Mouse (Mus musculus): ENCODE data around the gene Ssbp3. TPM values are rescaled to one million over a fixed set of nuclear protein-coding genes. Genes with fewer than 3 reads are reported as not detected.

The Ssbp3 gene
- total RNA-seq, 2 experiments from 2014 or later, result 160 to 182 TPM

- intact Hi-C loops (cut with DNase I), result loop anchor here (5.0 kb wide), 2 partner anchors 96 to 154 kb away; partner anchors contain the start of gene Ssbp3
- DNase-seq (ENCODE audit: low spot score in 2 of 2), result peak; percentile 95 to 96
Observed at GRCm38 (mm10) chr4:107066252-107067124, 156.0 kb downstream of the Ssbp3 start, which contains the start of the genes Mrpl37 and Cyb5rl. Mrpl37 (minus strand) TSS chr4:107066868. Cyb5rl (plus strand) TSS chr4:107066988.

DNA sequence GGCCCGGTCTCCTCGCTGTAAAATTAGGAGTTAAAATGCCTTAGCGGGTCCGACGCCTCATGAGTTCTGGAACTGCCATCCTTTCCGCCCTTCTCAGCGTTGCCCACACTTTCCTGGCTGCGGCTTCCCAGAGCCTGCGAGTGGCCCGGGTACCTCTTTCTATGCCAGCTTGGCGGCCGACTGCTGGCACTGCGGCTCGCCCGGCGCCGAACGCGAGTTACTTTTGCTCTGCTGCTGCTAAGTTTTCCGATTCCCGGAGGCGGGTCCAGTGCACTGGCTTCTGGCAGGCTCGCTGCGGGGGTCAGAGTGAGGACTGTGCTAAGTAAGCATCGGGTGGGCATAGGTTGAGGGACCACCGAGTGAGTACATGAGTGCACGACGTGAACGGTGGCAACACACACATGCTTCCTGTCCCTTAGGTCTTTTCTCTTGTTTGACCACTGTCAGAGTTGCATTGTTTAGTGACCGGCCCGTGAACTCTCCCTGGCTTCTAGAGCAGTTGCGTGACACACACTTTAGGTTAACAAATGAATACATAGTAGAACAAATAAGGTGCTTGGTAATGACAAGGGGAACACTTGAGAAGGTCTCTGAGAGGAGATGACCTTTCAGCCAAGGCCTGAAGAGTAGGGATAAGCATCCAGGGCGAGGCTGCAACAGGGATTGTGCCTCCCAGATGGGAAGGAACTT is 156.8 kb downstream of the Ssbp3 start:
- no peak for DNase-seq (ENCODE audit: low spot score in 2 of 2)
- intact Hi-C loops (cut with DNase I), result loop anchor here (5.0 kb wide), 2 partner anchors 95 to 155 kb away; partner anchors contain the start of gene Ssbp3

DNA sequence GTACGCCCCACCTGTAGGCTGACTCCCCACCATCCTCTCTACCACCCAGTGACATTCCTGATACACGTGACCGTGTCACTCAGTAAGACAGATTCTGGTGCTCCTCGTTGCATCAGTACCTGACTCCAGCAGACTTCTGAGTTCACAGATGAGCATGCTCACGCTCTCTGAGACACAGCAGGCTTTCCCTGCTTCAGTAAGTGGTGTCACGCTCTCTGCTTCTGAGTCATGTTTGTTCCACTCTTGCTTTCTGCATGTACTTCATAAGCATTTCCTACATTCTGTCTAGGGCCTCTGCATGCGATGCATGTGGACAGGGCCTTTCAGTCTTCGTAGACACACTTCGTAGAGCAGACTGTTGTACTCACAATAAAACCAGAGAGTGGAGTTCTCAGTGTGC is 161.8 kb downstream of the Ssbp3 start:
- no peak for DNase-seq (ENCODE audit: low spot score in 2 of 2)
- intact Hi-C loops (cut with DNase I), result no loop called here

DNA sequence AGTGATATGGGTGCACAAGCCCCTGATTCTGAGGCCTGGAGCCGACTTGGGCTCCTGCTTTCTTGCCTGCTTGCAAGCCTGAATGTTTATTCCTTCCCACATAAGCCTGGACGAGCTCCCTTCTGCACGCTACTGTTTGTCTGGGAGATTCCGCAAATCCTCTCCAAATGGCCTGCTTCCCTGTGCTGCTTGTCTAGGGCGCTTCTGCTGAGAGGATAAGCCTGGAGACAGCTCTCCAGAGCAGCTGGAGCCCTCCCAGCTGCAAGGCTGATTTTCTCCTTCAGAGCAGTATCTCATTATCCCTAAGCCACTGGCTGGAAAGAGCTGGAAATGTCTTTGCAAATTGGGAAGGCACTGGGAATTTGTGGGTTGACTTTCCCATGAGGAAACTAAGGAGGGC is 165.0 kb downstream of the Ssbp3 start:
- DNase-seq (ENCODE audit: low spot score in 2 of 2), result no peak
- intact Hi-C loops (cut with DNase I), result no loop called here

DNA sequence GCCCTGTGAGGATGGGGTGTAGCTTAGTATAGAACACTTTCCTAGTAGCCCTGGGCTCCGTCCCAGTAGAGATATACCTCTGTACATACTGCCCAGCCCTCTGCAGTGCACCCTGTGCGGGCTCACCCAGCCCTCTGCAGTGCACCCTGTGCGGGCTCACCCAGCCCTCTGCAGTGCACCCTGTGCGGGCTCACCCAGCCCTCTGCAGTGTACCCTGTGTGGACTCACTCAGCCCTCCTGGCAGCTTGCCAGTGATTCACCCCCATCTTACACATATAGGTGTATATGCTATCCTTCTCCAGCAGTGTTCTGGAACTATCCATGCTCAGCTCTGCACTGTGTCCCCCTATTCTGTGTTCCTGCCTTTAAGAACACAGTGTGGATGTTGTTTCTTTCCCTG is 168.4 kb downstream of the Ssbp3 start:
- intact Hi-C loops (cut with DNase I), result no loop called here
- no peak for DNase-seq (ENCODE audit: low spot score in 2 of 2)

GRCm38 (mm10) chr4:107079716-107080115 is 169.2 kb downstream of the Ssbp3 start:
- no peak for DNase-seq (ENCODE audit: low spot score in 2 of 2)
- intact Hi-C loops (cut with DNase I), result no loop called here

DNA sequence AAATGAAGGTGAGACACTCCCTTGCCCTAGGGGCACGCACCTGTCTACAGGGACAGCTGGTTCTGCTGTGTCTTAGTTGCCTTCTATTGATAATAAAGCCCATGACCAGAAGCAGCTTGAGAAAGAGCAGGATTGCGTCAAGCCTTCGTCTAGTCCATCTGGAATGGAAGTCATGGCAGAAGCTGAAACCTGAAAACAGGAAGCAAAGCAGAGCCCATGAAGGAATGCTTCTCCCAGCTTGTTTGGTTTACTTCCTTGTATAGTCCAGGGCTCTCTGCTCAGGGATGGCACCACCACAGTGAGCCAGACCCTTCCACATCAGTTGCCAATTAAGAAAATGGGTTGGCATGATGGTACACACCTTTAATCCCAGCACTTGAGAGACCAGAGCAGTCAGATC is 171.7 kb downstream of the Ssbp3 start:
- no peak for DNase-seq (ENCODE audit: low spot score in 2 of 2)
- intact Hi-C loops (cut with DNase I), result no loop called here

DNA sequence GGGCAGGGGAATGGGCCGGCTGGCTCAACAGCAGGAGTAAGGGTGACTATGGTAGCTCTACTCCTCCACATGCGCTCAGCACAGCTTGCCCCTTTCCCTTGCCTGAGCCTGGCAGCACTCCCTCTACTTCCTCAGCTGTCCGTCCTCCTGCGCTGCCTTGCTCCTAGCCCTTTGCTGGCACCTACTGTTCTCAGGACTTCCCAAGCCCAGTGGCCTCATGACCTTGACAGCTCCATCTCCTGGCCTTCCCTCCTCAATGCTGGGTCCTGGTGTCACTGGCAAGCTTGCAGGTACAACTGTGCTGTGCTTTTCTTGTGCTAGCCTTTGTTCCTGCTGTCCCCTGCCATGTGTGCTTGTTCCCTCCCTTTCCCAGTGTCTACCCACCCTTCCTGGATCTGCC is 172.6 kb downstream of the Ssbp3 start:
- intact Hi-C loops (cut with DNase I), result no loop called here
- DNase-seq (ENCODE audit: low spot score in 2 of 2), result no peak

DNA sequence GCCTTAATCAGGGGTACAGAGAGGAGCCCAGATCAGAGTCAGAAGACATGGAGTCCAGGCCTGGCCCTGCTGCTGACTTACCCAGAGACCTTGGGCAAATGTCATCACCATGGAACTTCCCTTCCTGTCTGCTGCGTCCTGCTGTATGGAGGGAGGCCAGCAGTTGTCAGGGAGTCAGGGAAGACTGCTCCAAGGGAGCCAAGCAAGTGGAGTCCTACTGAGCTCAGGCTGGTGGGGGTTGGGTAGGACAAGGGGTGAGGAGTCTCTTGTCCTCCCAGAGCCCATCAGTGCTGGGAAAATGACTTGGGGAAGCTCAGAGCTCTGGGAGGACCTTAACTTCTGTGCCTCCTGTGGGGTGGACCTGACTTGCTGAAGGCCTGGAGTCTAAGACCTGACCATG is 173.8 kb downstream of the Ssbp3 start:
- intact Hi-C loops (cut with DNase I), result no loop called here
- DNase-seq (ENCODE audit: low spot score in 2 of 2), result peak in 1 of 2 experiments; percentile 24

GRCm38 (mm10) chr4:107084858-107085257 is 174.4 kb downstream of the Ssbp3 start:
- DNase-seq (ENCODE audit: low spot score in 2 of 2), result peak; percentile 68 to 70
- intact Hi-C loops (cut with DNase I), result no loop called here

GRCm38 (mm10) chr4:107091696-107092095 is 181.2 kb downstream of the Ssbp3 start:
- DNase-seq (ENCODE audit: low spot score in 2 of 2), result no peak
- intact Hi-C loops (cut with DNase I), result no loop called here

DNA sequence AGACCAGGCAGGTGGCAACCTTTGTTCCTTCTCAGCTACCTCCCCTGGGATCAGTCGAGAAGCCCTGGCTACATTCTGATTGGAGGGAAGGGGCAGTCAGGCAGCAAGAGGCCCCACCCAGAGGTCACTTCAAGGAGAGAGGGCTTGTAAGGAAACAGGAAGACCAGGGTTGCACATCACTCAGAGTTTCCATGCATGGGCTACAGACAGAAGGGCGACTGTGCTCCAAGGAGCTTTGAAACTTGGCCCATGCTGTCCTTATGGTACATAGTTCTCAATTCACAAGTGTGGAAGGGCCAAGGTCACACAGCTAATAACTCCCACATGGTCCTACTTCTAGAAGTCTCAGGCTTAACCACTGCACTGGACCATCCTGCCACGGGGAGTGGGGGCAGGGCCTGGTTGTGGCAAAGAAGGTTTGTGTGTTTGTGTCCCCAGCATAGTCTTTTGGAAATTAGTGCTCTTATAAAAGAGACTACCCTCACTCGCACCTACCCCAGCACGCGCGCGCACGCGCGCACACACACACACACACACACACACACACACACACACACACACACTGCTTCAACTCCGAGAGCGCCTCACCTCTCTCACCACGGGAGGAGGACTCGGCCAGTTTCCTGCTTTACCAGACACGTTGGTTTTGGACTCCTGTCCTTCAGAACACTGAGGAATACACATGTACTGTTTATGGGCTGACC is 184.1 kb downstream of the Ssbp3 start:
- no peak for DNase-seq (ENCODE audit: low spot score in 2 of 2)
- intact Hi-C loops (cut with DNase I), result no loop called here

DNA sequence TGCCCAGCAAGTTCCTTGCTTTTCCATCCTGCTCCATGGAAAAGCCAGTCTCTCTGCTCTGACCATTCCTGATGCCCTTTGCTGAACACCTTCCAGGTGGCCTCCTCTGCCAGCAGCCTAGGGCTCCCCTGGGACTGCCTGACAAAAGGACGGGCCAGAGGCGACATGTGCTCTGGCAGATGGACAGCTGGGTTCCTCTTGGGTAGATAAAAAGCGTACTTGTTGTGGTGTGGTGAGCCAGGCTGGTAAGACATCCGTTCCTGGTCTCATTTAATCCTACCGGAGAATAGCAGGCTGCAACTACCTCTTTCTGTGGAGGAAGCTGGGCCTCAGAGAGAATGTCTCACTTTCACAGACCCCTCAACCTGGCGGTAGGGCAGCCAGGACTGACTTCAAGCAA is 185.5 kb downstream of the Ssbp3 start:
- DNase-seq (ENCODE audit: low spot score in 2 of 2), result no peak
- intact Hi-C loops (cut with DNase I), result no loop called here

DNA sequence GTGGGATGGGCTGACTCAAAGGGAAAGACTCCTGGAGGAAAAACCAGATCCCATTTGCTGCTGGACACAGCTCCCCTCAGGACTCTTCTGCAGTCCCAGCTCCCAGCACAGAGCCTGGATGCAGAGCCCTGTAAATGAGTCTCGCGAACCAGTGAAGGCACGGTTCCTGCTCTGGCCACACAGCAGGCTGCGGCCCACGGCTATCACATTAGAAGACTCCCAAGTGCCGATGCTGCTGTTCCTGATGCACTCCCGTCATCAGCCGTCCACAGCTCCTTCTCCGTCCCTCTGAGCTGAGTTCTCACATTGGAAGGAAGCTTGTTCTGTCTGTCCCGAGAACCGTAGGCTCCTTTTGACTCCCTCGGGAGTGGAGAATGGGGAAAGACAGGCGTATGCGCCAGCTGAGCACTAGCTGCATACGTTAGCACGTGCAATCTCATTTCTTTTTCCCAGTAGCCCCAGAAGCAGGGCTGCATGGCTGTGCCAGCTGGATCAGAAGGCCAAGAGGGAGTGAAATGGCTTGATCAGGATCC is 186.4 kb downstream of the Ssbp3 start, which contains the start of gene Cdcp2:
Gene Cdcp2 (plus strand): TSS at position 51 of the 533 bp plus-strand sequence.
- DNase-seq (ENCODE audit: low spot score in 2 of 2), result no peak
- intact Hi-C loops (cut with DNase I), result no loop called here

GRCm38 (mm10) chr4:107097871-107098270 is 187.4 kb downstream of the Ssbp3 start:
- intact Hi-C loops (cut with DNase I), result no loop called here
- DNase-seq (ENCODE audit: low spot score in 2 of 2), result no peak

- intact Hi-C loops (cut with DNase I), result no loop called here
- no peak for DNase-seq (ENCODE audit: low spot score in 2 of 2)
Observed at GRCm38 (mm10) chr4:107098375-107098774, 187.9 kb downstream of the Ssbp3 start.

DNA sequence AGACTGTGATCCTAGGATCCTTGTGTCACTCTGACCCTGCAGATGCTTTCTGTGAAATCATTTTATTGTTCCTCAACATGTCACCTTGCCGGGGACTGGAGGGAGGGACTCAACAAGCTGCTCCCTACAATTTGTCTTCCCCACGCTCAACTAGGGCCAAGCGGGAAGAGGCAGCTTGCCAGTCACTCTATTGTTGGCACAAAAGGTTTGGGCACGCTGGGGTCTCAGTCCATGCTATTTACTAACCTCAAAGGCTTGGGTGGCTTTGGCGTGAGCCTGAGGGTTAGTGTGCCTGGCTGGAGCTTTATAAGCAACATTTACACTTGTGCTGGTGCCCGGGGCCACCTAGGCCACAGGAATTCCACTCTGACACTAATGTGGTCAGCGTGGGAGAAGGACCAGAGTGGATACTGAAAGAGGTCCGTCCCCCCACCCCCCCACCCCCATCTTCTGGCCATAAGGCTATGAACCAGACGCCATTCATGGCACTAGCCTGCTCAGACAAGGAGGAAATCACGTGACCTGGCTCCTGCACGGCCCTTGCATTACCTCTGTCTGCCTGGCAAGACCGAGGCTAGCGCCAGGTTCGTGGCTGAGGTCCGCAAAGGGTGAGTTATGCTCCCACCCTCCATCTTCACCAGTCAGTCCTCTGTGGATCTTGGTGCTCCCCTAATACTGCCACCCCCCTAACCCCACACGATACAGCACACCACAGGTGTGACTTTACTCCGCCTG is 188.5 kb downstream of the Ssbp3 start:
- no peak for DNase-seq (ENCODE audit: low spot score in 2 of 2)
- intact Hi-C loops (cut with DNase I), result no loop called here
